Mouse (Mus musculus) erythroblast, embryonic 14.5 days (primary cell): ENCODE data around the gene Nav1. TPM values are rescaled to one million over a fixed set of nuclear protein-coding genes. Genes with fewer than 3 reads are reported as not detected.

Source experiments
- H3K27me3 ChIP-seq: 2 replicates; pipeline ENCODE4 v1.6.1; 2012; ENCODE audit warnings: inconsistent platforms; ENCODE audit not compliant: control insufficient read depth
- H3K36me3 ChIP-seq: 2 replicates; pipeline ENCODE4 v1.6.1; 2012; ENCODE audit warnings: mild to moderate bottlenecking, inconsistent platforms; ENCODE audit not compliant: control insufficient read depth
- H3K4me1 ChIP-seq: 2 replicates; pipeline ENCODE4 v1.6.1; 2012; ENCODE audit warnings: inconsistent platforms; ENCODE audit not compliant: control insufficient read depth
- H3K4me3 ChIP-seq: replicated peaks from 2 replicates; pipeline ENCODE3; 2012; ENCODE audit warnings: moderate library complexity, mild to moderate bottlenecking, inconsistent platforms
- H3K9me3 ChIP-seq: 2 replicates; pipeline ENCODE4 v1.6.1; 2012; ENCODE audit warnings: low read length, inconsistent platforms, mixed read lengths; ENCODE audit not compliant: control insufficient read depth
- GATA1 ChIP-seq: IDR thresholded peaks from 2 replicates; pipeline ENCODE4 v1.6.1; 2012; ENCODE audit warnings: low read length, inconsistent platforms, mixed read lengths
- TAL1 ChIP-seq: IDR thresholded peaks from 3 replicates; pipeline ENCODE4 v1.6.1; 2012; ENCODE audit warnings: low read length, inconsistent platforms, mixed read lengths
- polyA plus RNA-seq: library from polyadenylated mRNA; stranded (reverse); fragments of >175 nt; gene quantifications from 2 replicates; pipeline ENCODE4 v1.2.3, GENCODE M21; 2012

Nav1 gene
- polyA plus RNA-seq, 1 experiment: 0.01 TPM

DNA sequence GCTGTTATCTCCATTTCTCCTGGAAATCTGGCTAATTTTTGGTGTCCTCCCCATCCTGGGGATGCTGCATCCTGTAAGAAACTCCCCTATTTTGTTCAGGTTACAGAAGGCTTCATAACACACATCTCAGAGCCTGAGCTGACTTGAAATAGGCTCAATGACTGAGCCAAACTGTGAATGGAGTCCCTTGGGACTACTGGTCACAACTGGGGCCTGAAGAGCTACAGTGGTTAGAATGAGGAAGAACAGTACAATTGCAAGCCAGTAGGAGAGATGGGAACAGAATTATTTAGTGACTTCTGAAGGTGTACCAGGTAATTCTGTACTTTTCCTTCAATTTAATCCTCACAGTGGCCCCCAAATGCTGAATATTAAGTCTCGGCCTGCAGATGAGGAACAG, 31.7 kb downstream of the Nav1 start:
- no peaks in the 10 kb centered on the region for H3K9me3 ChIP-seq
- H3K4me3 ChIP-seq: no peak overlapping the region
- no peaks in the 10 kb centered on the region for H3K36me3 ChIP-seq
- no peaks in the 10 kb centered on the region for H3K4me1 ChIP-seq
- no peak for TF ChIP-seq TAL1
- no peak for TF ChIP-seq GATA1
- no peaks in the 10 kb centered on the region for H3K27me3 ChIP-seq

GRCm38 (mm10) chr1:135574451-135575208, 32.5 kb downstream of the Nav1 start:
- Histone ChIP-seq H3K36me3 (no peaks in the 10 kb centered on the region), H3K4me3 (no peak overlapping the region), H3K27me3 (no peaks in the 10 kb centered on the region), H3K9me3 (no peaks in the 10 kb centered on the region), H3K4me1 (no peaks in the 10 kb centered on the region)
- TF ChIP-seq TAL1 (no peak), GATA1 (no peak)

DNA sequence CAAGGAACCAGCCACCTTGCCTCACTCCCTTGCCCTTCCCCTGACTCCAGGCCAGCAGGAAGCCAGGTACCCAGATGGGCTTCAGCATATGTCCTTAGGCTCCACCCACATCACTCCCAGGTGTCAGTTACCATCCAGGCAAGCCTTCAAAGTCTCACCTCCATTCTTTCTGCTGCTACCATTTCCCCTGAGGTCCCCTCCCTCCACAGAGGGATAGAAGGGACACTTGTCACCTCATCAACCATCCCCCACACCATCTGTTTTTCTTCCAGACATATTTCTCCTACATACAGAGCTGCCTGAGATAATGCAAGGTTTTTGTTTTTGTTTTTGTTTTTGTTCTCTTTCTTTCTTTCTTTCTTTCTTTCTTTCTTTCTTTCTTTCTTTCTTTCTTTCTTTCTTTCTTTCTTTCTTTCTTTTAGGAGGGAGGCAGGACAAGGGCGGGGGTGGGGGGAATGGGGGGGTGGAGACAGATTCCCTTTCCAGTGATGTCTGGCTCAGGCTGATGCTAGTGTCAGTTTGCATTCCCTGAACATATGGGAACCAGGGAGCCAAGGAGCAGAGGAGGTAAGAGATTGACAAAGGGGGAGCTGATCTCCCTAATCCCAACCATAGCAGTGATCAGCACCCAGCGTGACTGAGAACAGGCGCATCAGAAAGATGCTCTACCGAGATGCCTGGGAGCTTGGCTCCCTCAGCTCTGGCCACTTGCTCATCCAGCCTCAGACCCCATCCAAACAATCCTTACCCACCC, 34.8 kb downstream of the Nav1 start:
- TF ChIP-seq TAL1: no peak
- no peak for TF ChIP-seq GATA1
- no peaks in the 10 kb centered on the region for H3K4me1 ChIP-seq
- no peaks in the 10 kb centered on the region for H3K36me3 ChIP-seq
- no peak overlapping the region for H3K4me3 ChIP-seq
- no peaks in the 10 kb centered on the region for H3K27me3 ChIP-seq
- H3K9me3 ChIP-seq: no peaks in the 10 kb centered on the region

DNA sequence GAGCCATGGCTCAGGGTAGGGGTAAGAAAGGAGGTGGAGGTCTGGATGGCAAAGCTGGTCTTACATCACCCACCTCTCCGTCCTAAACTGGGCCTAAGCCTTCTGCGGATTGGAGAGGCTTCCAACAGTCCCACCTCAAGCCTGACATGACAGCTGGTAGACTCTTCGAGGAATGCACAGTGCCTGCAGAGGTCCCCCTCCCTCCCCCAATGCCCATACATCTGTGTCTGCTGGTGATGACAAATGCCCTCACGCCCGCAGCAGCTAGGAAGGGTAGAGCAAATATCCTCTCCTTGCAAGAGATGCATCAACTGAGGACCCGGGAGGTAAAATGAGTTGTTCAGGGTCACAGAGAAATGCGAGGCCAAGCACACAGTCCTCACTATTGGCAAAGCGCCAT, 39.0 kb downstream of the Nav1 start:
- no peaks in the 10 kb centered on the region for H3K36me3 ChIP-seq
- no peak overlapping the region for H3K4me3 ChIP-seq
- H3K9me3 ChIP-seq: no peaks in the 10 kb centered on the region
- H3K27me3 ChIP-seq: no peaks in the 10 kb centered on the region
- TF ChIP-seq GATA1: no peak
- H3K4me1 ChIP-seq: no peaks in the 10 kb centered on the region

DNA sequence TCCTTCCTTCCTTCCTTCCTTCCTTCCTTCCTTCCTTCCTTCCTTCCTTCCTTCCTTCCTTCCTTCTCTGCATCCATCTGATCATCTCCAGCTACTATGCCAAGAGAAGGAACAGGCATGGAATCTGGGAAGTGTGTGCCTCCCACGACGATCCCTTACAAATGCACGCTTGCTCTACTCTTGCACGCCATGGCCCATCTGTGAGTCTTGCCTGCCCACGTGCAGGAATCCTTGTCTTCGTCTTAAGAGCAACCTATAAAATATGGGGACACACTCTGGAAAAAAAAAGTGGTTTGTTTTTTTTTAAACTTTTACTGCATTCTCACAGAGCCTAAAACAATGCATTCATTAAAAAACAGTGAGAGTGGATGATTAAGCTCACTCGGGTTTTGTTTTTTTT, 40.5 kb downstream of the Nav1 start:
- Histone ChIP-seq H3K36me3 (no peaks in the 10 kb centered on the region), H3K27me3 (no peaks in the 10 kb centered on the region), H3K4me1 (no peaks in the 10 kb centered on the region), H3K4me3 (no peak overlapping the region), H3K9me3 (no peaks in the 10 kb centered on the region)
- no peak for TF ChIP-seq GATA1
- no peak for TF ChIP-seq TAL1

- Histone ChIP-seq H3K36me3 (no peaks in the 10 kb centered on the region), H3K4me3 (no peak overlapping the region), H3K4me1 (no peaks in the 10 kb centered on the region), H3K9me3 (no peaks in the 10 kb centered on the region), H3K27me3 (no peaks in the 10 kb centered on the region)
- TF ChIP-seq TAL1: no peak
- no peak for TF ChIP-seq GATA1
Observed at GRCm38 (mm10) chr1:135565775-135566174, 41.3 kb downstream of the Nav1 start.

DNA sequence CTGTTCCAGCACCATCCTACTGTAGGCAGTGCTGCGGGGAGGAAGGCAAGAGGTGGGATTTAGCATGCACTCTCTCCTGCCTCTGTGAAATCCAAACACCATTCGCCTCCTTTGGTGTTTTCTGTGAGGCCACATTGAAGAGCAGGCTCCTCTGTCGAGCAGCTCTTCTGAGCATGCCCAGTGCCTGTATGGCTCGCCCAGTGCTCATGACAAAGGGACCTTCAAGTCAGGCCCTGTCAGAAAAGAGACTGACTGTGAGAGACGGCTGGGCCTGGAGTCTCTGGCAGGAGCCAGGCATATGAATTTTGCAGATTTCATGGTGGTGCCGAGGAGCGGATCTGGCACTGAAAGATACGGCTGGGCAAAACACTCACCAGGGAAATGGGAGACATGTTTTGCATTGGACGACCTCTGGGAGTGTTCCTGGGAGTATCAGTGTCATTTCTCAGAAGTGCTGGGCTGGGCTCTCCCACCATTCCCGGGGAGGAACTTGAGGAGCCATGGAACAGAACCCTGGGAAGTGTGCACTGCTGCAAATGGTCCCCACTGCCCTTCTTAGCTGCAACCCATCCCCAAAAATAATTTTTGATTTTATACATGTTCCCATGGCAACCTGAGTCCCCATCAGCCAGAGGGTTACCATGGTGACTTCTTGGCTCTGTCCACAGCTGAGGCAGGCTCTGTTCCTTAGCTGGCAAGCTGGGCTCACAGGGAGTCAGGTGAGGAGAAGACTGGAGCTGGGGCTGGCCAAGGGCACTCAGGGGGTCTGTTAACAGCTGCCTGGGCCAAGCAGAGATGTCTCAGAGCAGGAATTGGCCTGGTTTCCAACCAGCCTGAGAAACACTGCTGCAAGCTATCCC, 42.2 kb downstream of the Nav1 start:
- H3K36me3 ChIP-seq: no peaks in the 10 kb centered on the region
- no peaks in the 10 kb centered on the region for H3K27me3 ChIP-seq
- no peaks in the 10 kb centered on the region for H3K4me1 ChIP-seq
- TF ChIP-seq GATA1 (no peak), TAL1 (no peak)
- no peaks in the 10 kb centered on the region for H3K9me3 ChIP-seq
- H3K4me3 ChIP-seq: no peak overlapping the region

- no peak for TF ChIP-seq TAL1
- TF ChIP-seq GATA1: no peak
- H3K27me3 ChIP-seq: no peaks in the 10 kb centered on the region
- no peaks in the 10 kb centered on the region for H3K9me3 ChIP-seq
- H3K4me1 ChIP-seq: no peaks in the 10 kb centered on the region
- no peaks in the 10 kb centered on the region for H3K36me3 ChIP-seq
- H3K4me3 ChIP-seq: no peak overlapping the region
Observed at GRCm38 (mm10) chr1:135563781-135564414, 43.2 kb downstream of the Nav1 start.
